Mouse (Mus musculus) bone marrow, adult 2 months (tissue): Measurements from ENCODE around the gene Zbed4.

ENCODE experiments used
- CTCF ChIP-seq: fragments of 200-500 bp; IDR thresholded peaks from 2 replicates; pipeline ENCODE4 v1.5.1; 2011; ENCODE audit warnings: low read length, control low read depth; ENCODE audit not compliant: control insufficient read depth, insufficient read depth
- POLR2A ChIP-seq: fragments of 200-500 bp; IDR thresholded peaks from 2 replicates; pipeline ENCODE4 v1.6.1; 2011; ENCODE audit warnings: low read depth, mild to moderate bottlenecking, control low read depth, low read length, borderline replicate concordance; ENCODE audit not compliant: control insufficient read depth

GRCm38 (mm10) chr15:88750032-88750431, 1.4 kb upstream of the Zbed4 start:
- no peak for TF ChIP-seq POLR2A
- no peak for TF ChIP-seq CTCF
